In the genomic region with DNA sequence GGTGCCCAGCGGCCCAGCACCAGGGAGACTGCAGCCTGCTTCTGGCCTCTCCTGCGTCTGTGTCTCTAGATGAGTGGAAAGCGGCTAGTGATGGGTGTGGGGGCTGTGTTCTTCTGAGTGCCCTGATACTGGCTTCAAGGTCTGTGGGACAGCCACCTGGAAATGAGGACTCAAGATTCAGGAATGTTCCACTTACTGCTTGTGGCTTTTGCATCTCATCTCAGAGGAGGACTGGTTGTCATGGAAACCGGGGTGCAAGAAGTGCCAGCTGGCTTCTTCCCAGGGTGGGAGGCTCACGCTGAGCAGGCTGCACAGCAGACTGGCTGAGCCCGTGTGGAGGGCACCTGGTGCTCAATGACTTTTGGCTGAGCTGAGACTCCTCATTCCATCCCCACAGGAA, we compare ENCODE assay signal across 8 mouse cellular contexts.
DNase-seq lines count a peak whose midpoint lies in the region; ATAC-seq and TF ChIP-seq lines count a peak whose summit lies in the region.

No protein-coding gene starts in this region.

- H3K4me3 ChIP-seq in heart, embryonic 12.5 days, result no peak overlapping the region
- H3K4me3 ChIP-seq in embryonic facial prominence, embryonic 12.5 days, result no peak overlapping the region
- no peak overlapping the region for H3K4me3 ChIP-seq in layer of hippocampus, adult 2 months

- ATAC-seq in heart, embryonic 12.5 days (ENCODE audit: insufficient number of reproducible peaks, low FRiP score), result no peak
- ATAC-seq in embryonic facial prominence, embryonic 12.5 days (ENCODE audit: insufficient number of reproducible peaks, insufficient read depth, low FRiP score, low TSS enrichment), result no peak; the same call in 1 of the 2 replicates
- no peak for ATAC-seq in megakaryocyte progenitor cell, adult 5-6 weeks (replicated peaks; ENCODE audit: poor library complexity)

- H3K4me2 ChIP-seq in heart, embryonic 12.5 days, result no peak overlapping the region
- no peak overlapping the region for H3K4me2 ChIP-seq in embryonic facial prominence, embryonic 12.5 days (replicated peaks)

- H3K9me3 ChIP-seq in heart, embryonic 12.5 days (replicated peaks), result 0 out of 2 replicates have a peak, but pooled peaks cover 4% of the 10 kb centered on the region
- no peaks in the 10 kb centered on the region for H3K9me3 ChIP-seq in embryonic facial prominence, embryonic 12.5 days

- peak; percentile 76 for DNase-seq in heart, postnatal 4 days
- DNase-seq in adrenal gland, adult 8-10 months, result peak; percentile 23
- peak; percentile 95 to 96 for DNase-seq in layer of hippocampus, adult 2 months (ENCODE audit: low spot score in 2 of 2)
- peak; percentile 65 to 82 for DNase-seq in lung, postnatal 4 days
- peak; percentile 95 for DNase-seq in right cerebral cortex, postnatal 4 days

- H3K27me3 ChIP-seq in heart, embryonic 12.5 days (replicated peaks), result peaks cover 62% of the 10 kb centered on the region
- peaks cover 40% of the 10 kb centered on the region for H3K27me3 ChIP-seq in embryonic facial prominence, embryonic 12.5 days

- no peak overlapping the region for H3K9ac ChIP-seq in heart, embryonic 12.5 days
- H3K9ac ChIP-seq in embryonic facial prominence, embryonic 12.5 days, result no peak overlapping the region

- TF ChIP-seq CTCF in layer of hippocampus, adult 2 months (conservative IDR thresholded peaks at IDR 0.05), result no peak

- H3K27ac ChIP-seq in heart, embryonic 12.5 days (ENCODE audit: poor library complexity, severe bottlenecking), result no peak overlapping the region
- H3K27ac ChIP-seq in embryonic facial prominence, embryonic 12.5 days, result 0 out of 2 replicates have a peak overlapping the region, but pooled peaks have one; percentile 4
- H3K27ac ChIP-seq in layer of hippocampus, adult 2 months, result peak overlapping the region; percentile 87

- WGBS in heart, embryonic 12.5 days, result 29% methylated on average over 6 of the region's 6 CpGs
- WGBS in embryonic facial prominence, embryonic 12.5 days, result 31% methylated on average over 6 of the region's 6 CpGs

- peaks cover 21% of the 10 kb centered on the region for H3K4me1 ChIP-seq in heart, embryonic 12.5 days (replicated peaks)
- peaks cover 22% of the 10 kb centered on the region for H3K4me1 ChIP-seq in embryonic facial prominence, embryonic 12.5 days

- H3K36me3 ChIP-seq in heart, embryonic 12.5 days, result no peaks in the 10 kb centered on the region
- no peaks in the 10 kb centered on the region for H3K36me3 ChIP-seq in embryonic facial prominence, embryonic 12.5 days

Comparison
In these comparisons a context has a peak if more than half of its experiments do, and no peak if none do; other contexts are left out.
1. DNase-seq: peak in every context shown above with its lines; median percentile 96 in layer of hippocampus, adult 2 months; 95 in right cerebral cortex, postnatal 4 days; 76 in heart, postnatal 4 days; 74 in lung, postnatal 4 days; 23 in adrenal gland, adult 8-10 months.